Mouse (Mus musculus) layer of hippocampus, postnatal 10 days (tissue): ENCODE results near the gene Rora. TPM values are rescaled to one million over a fixed set of nuclear protein-coding genes. Genes with fewer than 3 reads are reported as not detected.

Experiments used
- DNase-seq, 2 experiments: peaks; one replicate each; pipeline ENCODE4 v3.0.0; 2021; ENCODE audit warnings: low spot score in 2 of 2
- total RNA-seq, 2 experiments: library from RNA; stranded (reverse); gene quantifications; 2 replicates each; pipeline ENCODE4 v1.2.3; 2021

Gene Rora
- total RNA-seq, 2 experiments from 2014 or later: 22.9 to 23.2 TPM

- DNase-seq: no peak
Observed at GRCm38 (mm10) chr9:68988162-68988911, 334.8 kb downstream of the Rora start.

GRCm38 (mm10) chr9:68989885-68990449, 336.4 kb downstream of the Rora start:
- DNase-seq: no peak

- no peak for DNase-seq
Observed at GRCm38 (mm10) chr9:68993881-68994280, 340.3 kb downstream of the Rora start.

- DNase-seq: no peak
Observed at GRCm38 (mm10) chr9:68998961-68999360, 345.4 kb downstream of the Rora start.

GRCm38 (mm10) chr9:69004514-69004913, 350.9 kb downstream of the Rora start:
- no peak for DNase-seq

- no peak for DNase-seq
Observed at GRCm38 (mm10) chr9:69006666-69007065, 353.1 kb downstream of the Rora start.

GRCm38 (mm10) chr9:69008706-69009105, 355.1 kb downstream of the Rora start:
- DNase-seq: no peak

GRCm38 (mm10) chr9:69010886-69011285, 357.3 kb downstream of the Rora start:
- DNase-seq: no peak

- DNase-seq: no peak
Observed at GRCm38 (mm10) chr9:69013186-69013715, 359.7 kb downstream of the Rora start.

- no peak for DNase-seq
Observed at GRCm38 (mm10) chr9:69014203-69014602, 360.6 kb downstream of the Rora start.

- DNase-seq: no peak
Observed at GRCm38 (mm10) chr9:69020381-69020780, 366.8 kb downstream of the Rora start.

- peak in 1 of 2 experiments; percentile 27 for DNase-seq
Observed at GRCm38 (mm10) chr9:69021482-69021881, 367.9 kb downstream of the Rora start.

GRCm38 (mm10) chr9:69023314-69023713, 369.7 kb downstream of the Rora start:
- no peak for DNase-seq

- no peak for DNase-seq
Observed at GRCm38 (mm10) chr9:69028177-69028576, 374.6 kb downstream of the Rora start.

- DNase-seq: no peak
Observed at GRCm38 (mm10) chr9:69034301-69034871, 380.8 kb downstream of the Rora start.

GRCm38 (mm10) chr9:69035456-69035855, 381.9 kb downstream of the Rora start:
- DNase-seq: no peak

GRCm38 (mm10) chr9:69036296-69036695, 382.7 kb downstream of the Rora start:
- DNase-seq: no peak

- no peak for DNase-seq
Observed at GRCm38 (mm10) chr9:69043920-69044613, 390.5 kb downstream of the Rora start.

GRCm38 (mm10) chr9:69044614-69045133, 391.1 kb downstream of the Rora start:
- DNase-seq: no peak

GRCm38 (mm10) chr9:69045908-69046307, 392.3 kb downstream of the Rora start:
- no peak for DNase-seq

GRCm38 (mm10) chr9:69050856-69051255, 397.3 kb downstream of the Rora start:
- no peak for DNase-seq
